Mouse (Mus musculus): ENCODE measurements around the gene Chka. TPM values are rescaled to one million over a fixed set of nuclear protein-coding genes. Genes with fewer than 3 reads are reported as not detected.

Gene Chka
- 10 to 100 TPM; 66.9 to 67.9 TPM for total RNA-seq (2023)

DNA sequence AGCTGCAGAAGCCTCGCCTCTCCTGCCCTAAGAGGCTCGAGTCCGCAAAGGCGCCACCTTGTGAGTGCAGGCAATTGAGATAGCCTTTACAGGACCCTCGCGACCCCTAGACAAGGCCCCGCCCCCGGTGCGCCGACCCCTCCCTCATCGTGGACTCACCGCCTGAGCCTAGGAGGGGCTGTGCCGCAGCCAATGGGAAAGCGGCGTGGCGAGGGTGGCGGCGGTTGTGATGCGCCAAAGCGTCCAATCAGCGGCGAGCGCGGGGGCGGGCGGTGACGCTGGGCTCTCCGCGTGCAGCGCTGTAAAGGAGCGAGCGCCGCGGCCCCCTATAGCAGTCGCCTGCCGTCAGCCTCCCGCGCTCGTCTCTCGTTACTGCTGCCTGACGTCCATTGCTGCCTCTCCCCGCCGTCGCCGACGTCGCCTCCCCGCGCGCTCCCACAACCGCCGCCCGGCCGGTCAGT is at the start of gene Chka:
TSS of gene Chka (plus strand) at position 272 of the 461 bp plus-strand sequence.

DNA sequence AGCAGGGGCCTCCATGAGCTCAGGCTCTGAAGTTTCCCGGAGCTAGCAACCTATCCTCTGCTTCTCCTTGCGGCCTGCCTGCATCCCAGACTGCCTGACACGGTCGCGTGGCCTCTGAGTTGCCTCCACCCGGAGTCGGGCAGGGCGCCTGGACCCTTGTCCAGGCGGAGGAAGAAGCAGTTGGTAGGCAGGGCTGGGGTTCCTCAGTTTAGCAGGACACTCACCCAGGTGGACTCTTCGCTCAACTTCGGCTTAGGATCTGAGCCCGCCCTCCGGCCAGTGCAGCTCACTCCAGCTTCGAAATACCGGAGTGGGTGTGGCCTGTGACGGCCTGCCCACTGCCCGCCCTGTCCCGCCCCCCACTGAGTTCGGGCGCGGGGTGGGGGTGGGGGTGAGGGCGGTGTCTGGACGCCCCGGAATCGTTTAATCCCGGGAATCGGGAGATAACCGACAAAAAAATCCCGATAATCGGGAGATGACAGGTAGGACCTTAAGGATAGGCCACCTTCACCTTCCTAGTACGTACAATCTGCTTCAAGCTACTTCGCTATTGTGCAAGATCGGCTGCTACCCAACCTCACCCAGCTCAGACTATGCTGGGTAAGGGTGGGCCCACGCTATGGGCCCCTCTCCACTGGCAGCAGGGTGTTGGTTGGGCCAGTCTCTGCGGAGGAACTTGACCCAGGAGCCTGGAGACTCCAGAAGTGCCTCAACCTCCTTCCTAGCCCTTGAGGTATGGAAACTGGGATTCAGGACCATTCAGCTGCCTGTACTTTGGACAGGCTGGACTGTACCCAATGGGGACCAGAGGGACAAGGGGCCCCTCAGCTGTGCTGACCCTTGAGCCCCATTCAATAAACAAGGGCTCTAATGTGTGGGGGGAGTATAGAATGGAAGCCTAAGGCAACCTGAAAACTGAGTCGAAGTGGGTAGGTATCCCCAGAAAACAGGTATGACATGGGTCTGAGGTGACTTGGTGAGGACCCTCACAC is 55.5 kb downstream of the Chka start, which contains the start of gene Tcirg1:
TSS of gene Tcirg1 (minus strand) at position 339 of the 992 bp plus-strand sequence.

DNA sequence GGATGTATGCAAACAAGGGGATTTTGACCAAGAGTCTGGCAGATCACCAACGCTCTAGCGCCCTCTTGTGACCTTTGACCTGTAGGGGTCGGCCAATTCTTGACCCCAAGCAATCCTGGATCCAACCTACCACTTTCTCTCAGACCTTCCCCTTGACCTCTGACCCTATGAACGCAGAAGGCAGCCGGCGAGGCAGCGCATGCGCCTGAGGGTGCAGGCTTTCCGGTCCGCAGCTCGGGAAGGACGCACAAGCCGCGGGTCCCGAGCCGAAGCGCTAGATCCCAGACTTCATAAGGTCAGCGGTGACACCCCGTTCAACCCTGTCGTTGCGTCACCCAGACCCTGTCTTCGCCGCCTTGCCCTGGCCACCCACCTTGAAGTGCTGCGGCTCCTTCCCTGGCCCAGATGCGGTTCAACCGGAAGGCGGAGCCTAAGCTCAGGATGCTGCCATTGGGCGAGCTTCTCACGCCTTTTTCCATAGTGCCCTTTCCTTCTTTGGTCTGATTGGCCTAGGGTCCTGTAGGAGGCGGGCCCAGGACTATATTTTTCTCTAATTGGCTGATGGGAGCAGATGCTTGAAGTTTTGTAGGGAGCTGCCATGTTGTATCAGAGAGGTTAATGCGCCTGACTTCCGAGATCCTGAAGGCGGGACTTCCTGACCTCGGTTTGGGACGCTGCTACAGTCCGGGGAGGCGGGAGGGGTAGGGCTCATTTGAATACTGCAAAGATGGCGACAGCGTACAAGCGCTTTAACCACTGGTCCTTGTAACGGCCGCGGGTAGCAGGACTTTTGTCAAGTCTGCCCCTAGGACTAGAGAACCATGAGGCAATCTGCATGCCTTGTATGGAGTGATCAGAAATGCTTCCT is 61.0 kb downstream of the Chka start, which contains the start of gene Ndufs8:
TSS of gene Ndufs8 (minus strand) at position 438 of the 868 bp plus-strand sequence.

DNA sequence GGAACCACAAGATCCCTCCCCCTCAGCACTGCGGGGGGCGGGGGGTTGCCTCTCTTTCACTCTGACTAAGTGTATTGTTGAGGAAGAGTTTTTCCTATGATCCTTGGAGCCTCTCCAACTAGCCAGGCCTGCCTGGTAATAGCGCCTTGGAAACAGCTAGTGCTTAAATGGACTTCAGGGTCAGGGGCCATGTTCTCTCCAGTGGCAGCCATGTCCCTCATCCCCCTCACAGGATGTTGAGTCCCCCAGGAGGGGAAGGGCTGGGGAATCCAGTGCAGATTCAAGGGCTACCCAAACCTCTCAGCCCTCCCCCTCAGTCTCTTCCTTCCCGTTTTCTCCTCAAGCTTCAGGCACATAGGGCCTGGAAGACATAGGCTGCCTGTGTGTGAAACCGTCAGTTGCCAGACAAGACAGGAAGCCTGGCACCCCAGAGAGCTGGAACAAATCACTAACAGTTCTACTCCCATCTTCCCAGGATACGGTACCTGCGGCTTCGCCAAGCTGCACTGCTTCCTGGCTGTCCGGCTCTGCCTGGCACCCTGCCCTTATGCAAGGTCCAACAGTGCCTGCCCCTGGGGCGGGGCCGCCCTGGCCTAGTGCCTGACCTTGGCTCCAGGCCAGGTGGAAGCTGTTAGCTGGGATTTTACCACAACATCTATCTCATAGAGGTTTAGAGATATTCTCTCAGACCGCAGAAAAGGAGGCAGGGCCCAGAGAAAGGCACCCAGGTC is 77.8 kb downstream of the Chka start, which contains the start of gene Aldh3b1:
TSS of gene Aldh3b1 (minus strand) at position 598 of the 731 bp plus-strand sequence.

DNA sequence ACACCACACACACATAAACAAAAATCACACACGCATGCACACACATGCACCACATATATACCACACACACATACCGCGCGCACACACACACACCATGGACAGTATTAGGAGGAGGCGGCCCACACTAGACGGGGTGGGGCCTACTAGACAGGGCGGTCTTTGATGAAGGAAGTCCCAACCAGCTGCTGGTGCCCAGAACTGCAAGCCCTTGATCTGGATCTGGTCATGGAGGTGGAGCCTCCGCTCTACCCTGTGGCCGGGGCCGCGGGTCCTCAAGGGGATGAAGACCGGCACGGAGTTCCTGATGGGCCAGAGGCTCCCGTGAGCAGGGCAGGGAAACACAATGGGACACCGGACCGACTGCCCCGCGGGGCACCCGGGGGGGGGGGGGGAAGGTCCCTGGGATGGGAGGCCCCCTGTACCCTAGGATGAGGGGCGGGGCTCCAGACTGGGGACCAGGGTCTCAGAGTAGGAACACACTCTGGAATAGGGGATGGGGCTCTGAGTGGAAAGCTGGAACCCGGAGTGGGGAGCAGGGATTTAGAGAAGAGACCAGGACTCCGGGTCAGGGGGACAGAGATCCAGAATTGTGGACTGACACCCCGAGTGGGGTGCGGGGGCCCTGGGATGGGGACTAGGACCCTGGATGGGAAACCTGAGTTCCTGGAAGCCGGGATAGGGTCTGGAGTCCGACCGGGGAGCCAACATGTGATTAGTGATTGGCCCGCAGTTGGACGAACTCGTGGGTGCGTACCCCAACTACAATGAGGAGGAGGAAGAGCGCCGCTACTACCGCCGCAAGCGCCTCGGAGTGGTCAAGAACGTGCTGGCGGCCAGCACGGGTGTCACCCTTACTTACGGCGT is 83.7 kb downstream of the Chka start, which contains the start of gene Unc93b1:
TSS of gene Unc93b1 (plus strand) at position 155 of the 864 bp plus-strand sequence.

Other genes starting within 250 kb of the Chka start
- under 1 TPM; 0.39 to 0.49 TPM for gene Lrp5, start 165.2 kb upstream of the Chka start, total RNA-seq (2023)
- 1 to 10 TPM; 4.0 to 7.1 TPM for gene 1810055G02Rik, start 143.5 kb upstream of the Chka start, total RNA-seq (2023)
- gene Kmt5b, start 84.4 kb upstream of the Chka start, total RNA-seq (2023): 100 to 1,000 TPM; 125 to 140 TPM
- 100 to 1,000 TPM; 149 to 153 TPM for gene Tcirg1, start 55.4 kb downstream of the Chka start, total RNA-seq (2023)
- 10 to 100 TPM; 91.9 to 93.5 TPM for gene Ndufs8, start 61.0 kb downstream of the Chka start, total RNA-seq (2023)
- gene Aldh3b1, start 78.0 kb downstream of the Chka start, total RNA-seq (2023): 1 to 10 TPM; 7.3 to 8.9 TPM
- gene Unc93b1, start 83.4 kb downstream of the Chka start, total RNA-seq (2023): 100 to 1,000 TPM; 597 to 689 TPM
- under 1 TPM in 1 of 2 experiments, not detected in 1; 0.20 TPM for gene Aldh3b3, start 106.9 kb downstream of the Chka start, total RNA-seq (2023)
- gene Aldh3b2, start 120.6 kb downstream of the Chka start, total RNA-seq (2023): under 1 TPM in 1 of 2 experiments, not detected in 1; 0.84 TPM
- gene Acy3, start 134.8 kb downstream of the Chka start, total RNA-seq (2023): not detected
- gene Tbx10, start 141.0 kb downstream of the Chka start, total RNA-seq (2023): not detected
- gene Nudt8, start 148.8 kb downstream of the Chka start, total RNA-seq (2023): 10 to 100 TPM; 24.9 to 29.1 TPM
- gene Gm49405, start 148.9 kb downstream of the Chka start, total RNA-seq (2023): 1 to 10 TPM; 5.3 to 6.7 TPM
- gene Doc2g, start 151.5 kb downstream of the Chka start, total RNA-seq (2023): 10 to 100 TPM; 11.0 to 13.3 TPM
- 10 to 100 TPM; 80.9 to 93.3 TPM for gene Ndufv1, start 161.0 kb downstream of the Chka start, total RNA-seq (2023)
- 100 to 1,000 TPM; 131 to 150 TPM for gene Gstp1, start 186.2 kb downstream of the Chka start, total RNA-seq (2023)
- 10 to 100 TPM; 11.4 to 26.4 TPM for gene Gstp2, start 194.2 kb downstream of the Chka start, total RNA-seq (2023)
- gene Gstp3, start 207.8 kb downstream of the Chka start, total RNA-seq (2023): not detected
- not detected for gene Cabp2, start 229.8 kb downstream of the Chka start, total RNA-seq (2023)
- 100 to 1,000 TPM; 114 to 121 TPM for gene Cdk2ap2, start 245.4 kb downstream of the Chka start, total RNA-seq (2023)
- gene Pitpnm1, start 248.2 kb downstream of the Chka start, total RNA-seq (2023): 100 to 1,000 TPM; 227 to 233 TPM